Mouse (Mus musculus) urinary bladder, adult 18-20 months (tissue): ENCODE data around the gene Pcnt.
A peak's percentile ranks its signal among the peaks of the same experiment; 100 is the strongest.

ENCODE experiments used
- DNase-seq, 2 experiments: peaks; one replicate each; pipeline ENCODE4 v3.0.0; 2022; ENCODE audit warnings: low spot score in 2 of 2, mixed read lengths in 2 of 2

Gene Pcnt

GRCm38 (mm10) chr10:76442178-76443088 is at the start of gene Pcnt:
Pcnt (minus strand) TSS chr10:76442786.
- peak; percentile 95 to 97 for DNase-seq

GRCm38 (mm10) chr10:76489205-76489604 is 46.6 kb upstream of the Pcnt start:
- no peak for DNase-seq

GRCm38 (mm10) chr10:76488265-76488664 is 45.7 kb upstream of the Pcnt start:
- DNase-seq = no peak

GRCm38 (mm10) chr10:76486302-76486701 is 43.7 kb upstream of the Pcnt start:
- DNase-seq = no peak

- no peak for DNase-seq
These were observed 38.9 kb upstream of the Pcnt start for GRCm38 (mm10) chr10:76481480-76481879.

GRCm38 (mm10) chr10:76480851-76481250 is 38.3 kb upstream of the Pcnt start:
- peak; percentile 41 to 73 for DNase-seq

GRCm38 (mm10) chr10:76473759-76474158 is 31.2 kb upstream of the Pcnt start:
- no peak for DNase-seq

GRCm38 (mm10) chr10:76468203-76469162 is 25.9 kb upstream of the Pcnt start, which contains the start of the genes Mcm3ap and Ybey:
Mcm3ap (plus strand) TSS chr10:76468927.
Ybey (minus strand) TSS chr10:76469114.
- DNase-seq = peak; percentile 78 to 85

- DNase-seq = no peak
These were observed 20.1 kb upstream of the Pcnt start for GRCm38 (mm10) chr10:76462721-76463120.

GRCm38 (mm10) chr10:76462312-76462711 is 19.7 kb upstream of the Pcnt start:
- DNase-seq = no peak

- DNase-seq = no peak
These were observed 18.7 kb upstream of the Pcnt start for GRCm38 (mm10) chr10:76461255-76461654.

GRCm38 (mm10) chr10:76455289-76455688 is 12.7 kb upstream of the Pcnt start:
- peak; percentile 25 to 31 for DNase-seq

GRCm38 (mm10) chr10:76448851-76449250 is 6.3 kb upstream of the Pcnt start, which contains the start of gene 2610028H24Rik:
2610028H24Rik (plus strand) TSS chr10:76449081.
- no peak for DNase-seq

GRCm38 (mm10) chr10:76447406-76448229 is 5.0 kb upstream of the Pcnt start:
- DNase-seq = no peak

- DNase-seq = no peak
These were observed 3.6 kb upstream of the Pcnt start for GRCm38 (mm10) chr10:76445996-76446681.

- DNase-seq = no peak
These were observed 2.3 kb downstream of the Pcnt start, which contains the start of gene AC141477.1 for GRCm38 (mm10) chr10:76440281-76440680. AC141477.1 (minus strand) TSS chr10:76440444.

GRCm38 (mm10) chr10:76439107-76439890 is 3.3 kb downstream of the Pcnt start:
- no peak for DNase-seq

- no peak for DNase-seq
These were observed 8.7 kb downstream of the Pcnt start for GRCm38 (mm10) chr10:76433925-76434324.

- no peak for DNase-seq
These were observed 16.9 kb downstream of the Pcnt start for GRCm38 (mm10) chr10:76425674-76426073.

- DNase-seq = no peak
These were observed 25.8 kb downstream of the Pcnt start for GRCm38 (mm10) chr10:76416811-76417210.
